Mouse (Mus musculus): ENCODE results near the gene Bmp4.

Bmp4 gene

DNA sequence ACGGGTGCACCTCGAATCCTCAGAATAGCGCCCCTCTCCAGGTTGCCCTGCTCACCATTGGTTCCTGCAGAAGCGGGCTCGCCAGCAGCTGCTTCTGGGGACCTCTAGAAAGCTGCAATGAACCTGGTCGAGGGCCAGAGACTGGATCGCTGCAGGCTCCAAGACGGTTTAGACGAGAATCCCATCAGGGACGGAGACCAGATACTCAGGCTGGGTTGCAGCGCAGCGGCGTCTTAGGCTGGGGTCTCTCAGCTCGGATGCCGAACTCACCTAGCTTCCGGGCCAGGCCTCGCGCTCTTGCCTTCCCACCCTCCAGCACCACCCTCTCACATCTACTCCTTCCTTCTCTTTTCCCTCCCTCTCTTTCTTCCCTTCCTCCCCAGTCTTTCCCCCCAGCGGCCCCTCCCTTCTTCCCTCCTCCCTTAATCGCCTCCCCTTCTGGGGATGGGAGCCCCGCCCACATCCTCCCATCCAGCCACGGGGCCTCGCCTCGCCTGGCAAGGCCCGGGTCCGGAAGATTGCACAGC is at the start of gene Bmp4:
Gene Bmp4 (minus strand): TSS at position 421 of the 527 bp plus-strand sequence.
- no peak for DNase-seq

DNA sequence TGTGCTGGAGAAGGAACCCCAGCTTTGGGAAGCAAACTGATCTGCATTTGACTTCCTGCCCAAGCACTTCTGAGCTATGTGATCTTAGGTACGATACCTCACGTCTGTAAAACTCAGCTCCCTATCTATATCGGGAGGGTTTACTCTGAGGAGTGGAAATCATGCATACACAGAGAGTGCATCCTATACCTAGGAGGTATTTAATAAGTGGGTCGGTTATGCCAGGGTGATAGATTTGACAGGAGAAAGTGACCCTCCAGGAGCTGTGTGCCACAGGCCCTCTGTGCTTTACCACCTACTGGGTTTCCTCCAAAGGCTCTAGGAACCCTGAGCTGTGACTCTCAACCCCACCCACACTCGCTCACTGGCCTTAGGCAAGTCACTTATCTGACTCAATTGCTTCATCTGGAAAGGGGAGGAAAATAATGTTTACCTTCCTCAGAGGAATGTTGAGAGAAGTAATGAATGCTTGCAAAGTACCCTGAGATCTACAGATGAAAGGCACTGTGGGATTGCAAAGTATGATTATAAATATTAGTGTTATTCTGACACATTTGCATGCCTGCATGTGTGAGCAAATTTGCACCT is 49.1 kb upstream of the Bmp4 start:
- no peak for DNase-seq

DNA sequence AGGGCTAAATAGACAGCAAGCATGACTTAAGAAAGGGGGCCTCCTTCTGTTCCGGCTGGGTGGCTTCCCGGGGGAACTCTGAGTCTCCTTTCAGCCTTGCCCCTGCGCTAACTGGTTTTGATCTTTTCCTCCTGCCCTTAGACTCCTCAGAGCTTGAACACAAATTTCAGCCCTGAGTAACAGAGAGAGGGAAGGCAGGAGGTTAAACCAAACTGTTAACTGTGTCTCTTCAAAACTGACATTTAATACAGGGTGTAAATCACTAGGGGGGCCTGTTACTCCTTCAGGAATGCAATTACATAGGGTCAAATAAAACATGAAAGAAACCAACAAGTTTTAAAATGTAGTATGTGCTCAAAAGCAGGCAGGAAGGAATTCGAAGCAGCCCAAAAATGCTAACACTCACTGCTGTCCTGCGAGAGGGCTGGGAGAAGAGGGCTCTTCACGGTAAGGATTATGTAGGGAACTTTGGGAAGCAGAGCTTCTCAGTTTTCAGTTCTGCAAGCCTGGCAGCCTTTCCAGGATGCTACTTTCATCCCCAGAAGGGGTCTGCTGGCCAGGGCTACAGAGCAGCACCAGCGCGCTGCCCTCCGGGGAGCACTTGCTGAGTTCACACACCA is 46.1 kb upstream of the Bmp4 start:
- no peak for DNase-seq

DNA sequence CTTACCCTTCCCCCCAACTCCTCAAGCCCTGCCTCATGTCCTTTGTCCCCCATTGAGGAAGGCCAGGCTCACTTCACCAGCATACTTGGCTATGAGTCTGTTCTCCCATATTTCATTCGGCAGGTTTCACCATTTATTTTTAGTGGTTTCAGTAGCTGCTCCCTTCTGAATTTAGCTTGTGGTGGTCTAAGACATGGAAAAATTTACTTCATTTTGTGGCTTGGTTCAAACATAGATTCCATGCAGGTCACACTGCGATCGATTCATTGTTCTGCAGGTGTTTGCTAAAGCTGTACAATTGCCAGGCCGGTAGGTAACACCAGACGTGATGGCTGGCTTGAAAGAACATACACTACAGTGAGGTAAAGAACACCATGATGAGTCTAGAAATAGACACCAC is 39.8 kb upstream of the Bmp4 start:
- no peak for DNase-seq

DNA sequence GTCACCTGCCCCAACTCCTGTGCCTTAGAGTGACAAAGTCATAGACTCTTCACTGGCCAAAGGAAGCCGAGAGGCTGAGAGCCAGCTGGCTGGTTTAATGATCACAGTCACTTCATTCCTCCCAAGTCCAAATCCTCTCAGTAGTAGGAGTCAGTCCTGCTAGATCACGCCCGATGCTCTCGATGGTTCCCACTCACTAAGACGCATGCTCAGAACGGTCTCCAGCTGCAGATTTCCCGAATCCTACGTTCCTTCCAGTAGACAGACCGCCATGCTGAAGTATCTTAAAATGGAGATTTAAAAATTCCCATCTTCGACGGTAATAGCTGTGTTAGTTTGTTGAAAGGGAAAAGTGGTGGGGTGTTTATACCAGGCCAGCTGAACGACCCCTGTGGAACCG is 36.8 kb upstream of the Bmp4 start:
- DNase-seq: no peak

DNA sequence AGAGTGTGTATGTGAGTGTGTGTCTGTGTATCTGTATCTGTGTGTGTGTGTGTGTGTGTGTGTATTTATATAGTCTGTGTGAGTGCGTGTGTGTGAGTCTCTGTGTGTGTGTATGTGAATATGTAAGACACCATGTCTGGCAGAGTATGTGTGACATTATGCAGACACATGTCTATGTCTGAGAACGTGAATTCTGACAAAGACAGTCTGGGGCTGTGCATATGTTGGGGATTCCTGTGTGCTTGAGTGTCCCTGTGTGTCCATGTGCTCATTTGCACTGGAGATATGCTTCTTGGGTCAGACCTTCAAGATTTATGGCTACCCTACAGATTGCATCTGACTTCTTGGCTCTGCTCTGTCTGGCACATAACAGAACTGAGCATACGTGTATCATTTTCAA is 31.4 kb upstream of the Bmp4 start:
- DNase-seq: no peak

DNA sequence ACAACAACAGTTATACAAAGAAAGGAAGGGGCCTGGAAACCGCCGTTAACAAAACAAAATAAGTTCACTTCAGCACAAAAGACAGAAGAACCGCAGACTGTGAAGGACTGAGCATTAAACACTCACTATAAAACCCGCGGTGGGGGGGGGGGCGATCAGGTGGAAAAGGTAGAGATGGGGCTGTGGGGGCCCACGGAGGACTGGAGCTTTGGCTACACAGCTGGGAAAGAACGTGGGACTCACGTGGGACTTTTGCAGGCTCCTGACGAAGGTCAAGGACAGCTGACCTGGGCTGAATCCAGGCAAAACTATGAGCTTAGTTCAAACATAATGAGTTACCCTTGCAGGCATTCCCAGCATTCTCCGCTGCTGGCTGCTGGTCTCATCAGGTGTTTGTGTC is 28.8 kb upstream of the Bmp4 start:
- DNase-seq: no peak

DNA sequence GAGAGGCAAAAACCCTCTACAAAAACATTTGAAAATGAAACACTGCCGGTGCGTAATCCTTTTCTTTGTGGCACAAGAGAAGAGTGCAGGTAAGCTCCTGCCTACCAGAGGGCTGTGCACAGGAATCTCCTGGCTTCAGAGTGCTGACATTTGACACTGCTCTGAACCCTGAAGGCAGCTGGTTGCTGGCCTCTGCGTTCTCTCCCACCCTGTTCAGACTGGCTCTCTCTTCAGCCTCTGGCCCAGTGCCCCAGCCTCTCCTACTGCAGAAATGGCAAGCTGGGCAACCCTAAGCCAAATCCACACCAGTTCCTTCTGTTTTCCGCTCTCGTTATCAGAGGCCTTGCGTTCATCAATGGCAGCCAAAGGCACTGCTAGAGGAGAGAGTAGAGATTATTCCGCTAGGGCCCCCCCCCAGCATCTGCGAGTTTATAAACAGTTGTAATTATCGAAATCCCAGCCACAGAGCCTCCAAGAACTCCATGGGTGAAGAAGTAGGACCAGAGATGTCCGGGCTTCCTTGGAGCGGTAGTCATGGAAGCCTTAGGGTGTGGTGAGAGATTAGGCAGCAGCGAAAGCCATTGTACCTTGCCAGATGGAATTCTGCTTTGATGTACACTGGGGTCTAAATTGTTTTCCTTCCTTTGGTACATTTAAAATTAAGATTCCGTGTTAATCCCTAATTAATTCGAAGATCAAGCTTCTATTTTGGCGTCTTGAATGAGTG is 28.1 kb upstream of the Bmp4 start:
- no peak for DNase-seq

DNA sequence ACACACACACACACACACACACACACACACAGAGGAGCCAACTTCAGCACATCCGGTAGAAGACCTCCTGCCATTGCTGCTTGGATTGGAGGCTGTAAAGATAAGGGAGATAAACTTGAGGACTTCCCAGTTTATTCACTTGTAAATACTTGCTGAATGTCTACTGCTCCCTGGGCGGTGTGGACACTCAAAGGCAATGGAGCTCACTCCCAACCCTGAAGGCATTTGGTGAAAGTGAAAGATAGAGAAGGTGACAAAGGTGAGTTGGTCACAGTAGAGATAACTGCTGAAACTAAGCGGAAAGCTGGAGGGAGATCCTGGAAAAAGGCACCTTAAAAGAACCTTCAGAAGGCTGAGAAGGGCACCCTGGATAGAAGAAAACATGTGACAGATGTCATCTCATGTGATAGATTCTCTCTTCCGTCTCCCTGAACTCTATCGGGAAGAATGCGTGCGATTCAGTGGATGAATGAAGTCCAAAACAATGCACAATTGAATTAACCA is 22.1 kb upstream of the Bmp4 start:
- DNase-seq: no peak

DNA sequence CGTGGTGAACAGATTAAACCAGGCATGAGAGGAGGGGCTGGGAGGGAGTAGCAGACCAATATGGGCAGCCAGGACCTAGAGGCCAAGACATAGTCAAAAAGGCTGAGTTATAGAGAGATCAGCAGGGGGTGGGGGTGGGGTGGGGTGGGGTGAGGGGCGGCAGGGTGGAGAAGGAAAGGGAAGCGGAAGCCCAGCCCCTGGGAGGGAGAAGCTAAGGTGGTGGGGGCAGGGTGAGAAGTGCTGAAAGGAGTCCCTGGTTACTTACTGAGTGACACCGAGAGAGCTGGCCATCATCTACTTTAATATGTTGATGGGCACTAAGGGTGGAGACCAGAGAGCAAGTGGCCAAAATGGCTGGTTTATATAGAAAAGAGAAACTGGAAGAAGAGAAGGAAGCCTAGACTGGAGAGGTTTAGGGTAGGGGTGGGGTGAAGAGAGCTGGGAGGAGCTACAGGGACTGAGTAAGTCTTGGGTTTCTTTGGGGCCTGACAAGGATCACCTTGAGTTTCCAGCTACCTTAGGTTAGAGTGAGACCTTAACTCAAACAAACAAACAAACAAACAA is 20.2 kb upstream of the Bmp4 start:
- no peak for DNase-seq

DNA sequence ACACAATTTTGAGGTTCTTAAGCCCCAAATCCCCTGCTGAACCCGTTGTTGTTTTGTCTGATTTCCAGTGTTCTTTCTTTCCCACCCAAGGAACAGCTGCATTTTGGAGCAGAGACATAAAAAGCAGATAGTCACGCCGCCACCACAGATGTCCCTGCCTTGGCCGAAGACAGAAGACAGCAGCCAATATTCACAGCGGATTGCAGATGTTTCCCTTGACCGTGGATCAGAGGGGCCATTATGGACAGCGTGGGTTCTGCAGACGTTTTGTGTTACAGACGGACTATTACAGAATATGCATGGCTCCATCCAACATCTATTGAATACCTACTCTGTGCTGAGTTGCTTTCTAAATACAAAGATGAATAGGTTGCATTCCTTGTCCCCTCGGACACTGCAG is 18.5 kb upstream of the Bmp4 start:
- DNase-seq: no peak

DNA sequence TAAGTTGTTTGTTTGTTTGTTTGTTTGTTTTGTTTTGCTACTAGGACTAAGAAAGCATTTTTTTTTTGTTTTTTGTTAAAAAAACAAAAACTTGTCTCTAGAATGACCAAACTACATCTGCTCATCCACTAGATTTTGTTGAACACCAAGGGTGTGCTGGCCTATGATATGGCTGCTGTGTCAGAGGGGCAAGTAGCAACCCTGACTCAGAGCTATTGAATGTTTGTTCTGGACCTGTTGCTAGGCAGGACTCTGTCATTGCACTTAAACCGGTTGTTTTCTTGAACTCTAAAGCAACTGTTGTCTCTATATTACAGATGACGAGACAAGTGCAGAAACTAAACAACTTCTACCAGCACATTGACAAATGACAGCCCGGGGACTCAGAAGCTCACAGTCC is 17.9 kb upstream of the Bmp4 start:
- no peak for DNase-seq

DNA sequence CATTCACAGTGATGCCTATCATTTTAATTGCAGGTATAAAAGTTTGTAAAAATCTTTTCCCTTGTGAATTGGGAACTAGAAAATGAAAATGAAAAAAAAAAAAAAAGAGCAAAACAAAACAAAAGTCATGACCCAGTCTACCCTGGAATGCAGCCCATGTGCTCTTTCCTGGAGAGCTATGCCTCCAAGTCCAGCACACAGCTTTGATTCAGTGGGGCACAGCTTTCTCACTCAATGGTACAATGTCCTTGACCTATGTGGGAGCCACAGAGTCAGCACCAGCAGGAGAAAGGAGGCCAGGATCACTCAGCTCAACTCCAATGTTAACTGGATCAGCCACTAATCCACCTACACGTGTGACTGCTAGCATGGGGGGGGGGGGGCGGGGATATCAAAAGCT is 9.5 kb upstream of the Bmp4 start:
- DNase-seq: no peak

DNA sequence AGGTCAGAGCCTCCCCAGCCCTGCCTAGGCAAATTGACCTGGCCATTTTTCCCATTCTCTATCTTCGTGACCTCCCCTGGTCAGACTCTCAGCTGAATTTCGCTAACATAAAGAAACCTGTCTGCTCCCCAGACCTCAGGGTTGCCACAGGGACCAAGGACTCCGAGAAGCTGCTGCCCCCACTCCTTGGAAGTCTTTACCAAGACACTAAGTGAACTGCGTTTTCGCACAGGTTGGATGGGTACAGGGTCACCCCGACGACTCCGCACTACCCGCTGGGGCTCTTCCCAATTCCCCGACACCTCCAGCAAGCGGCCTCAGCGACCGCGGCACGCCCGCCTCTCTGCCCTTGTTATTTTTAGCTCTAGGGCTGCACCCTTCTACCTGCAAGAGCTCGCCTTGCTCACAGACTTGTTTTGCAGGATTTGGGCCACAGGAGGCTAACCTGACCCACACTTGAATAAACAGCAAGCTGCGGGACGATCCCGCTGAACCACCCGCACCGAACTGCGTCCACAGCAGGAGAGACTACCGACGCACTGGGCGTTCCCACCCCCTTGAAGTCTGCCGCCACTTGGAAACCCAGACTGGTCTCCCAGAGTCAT is 7.7 kb upstream of the Bmp4 start:
- DNase-seq: no peak

DNA sequence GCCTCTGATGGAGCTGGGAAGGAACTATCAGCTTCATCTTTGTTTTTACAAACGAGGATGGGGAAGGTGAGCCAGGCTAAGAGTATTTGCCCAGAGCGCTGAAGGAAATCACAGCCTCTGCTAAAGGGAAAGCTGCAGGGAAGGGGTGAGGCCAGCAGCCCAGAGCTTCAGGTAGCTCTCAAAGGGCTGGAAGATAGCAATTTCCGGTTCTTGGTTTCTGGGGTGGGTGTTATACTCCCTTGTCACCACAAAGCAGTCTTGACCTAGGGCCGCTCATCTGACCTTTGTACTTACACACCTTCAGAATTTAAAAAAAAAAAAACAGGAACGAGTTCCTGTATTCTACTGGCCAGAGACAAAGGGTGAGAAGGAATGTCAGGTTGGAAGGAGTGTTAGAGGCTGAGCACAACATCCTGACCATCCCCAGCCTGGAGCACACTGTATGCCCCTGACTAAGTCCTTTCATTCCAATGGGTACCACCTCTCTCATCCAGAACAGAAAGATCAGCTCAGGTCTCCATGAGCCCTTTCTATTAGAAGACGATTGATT is 1.2 kb upstream of the Bmp4 start:
- DNase-seq: no peak

DNA sequence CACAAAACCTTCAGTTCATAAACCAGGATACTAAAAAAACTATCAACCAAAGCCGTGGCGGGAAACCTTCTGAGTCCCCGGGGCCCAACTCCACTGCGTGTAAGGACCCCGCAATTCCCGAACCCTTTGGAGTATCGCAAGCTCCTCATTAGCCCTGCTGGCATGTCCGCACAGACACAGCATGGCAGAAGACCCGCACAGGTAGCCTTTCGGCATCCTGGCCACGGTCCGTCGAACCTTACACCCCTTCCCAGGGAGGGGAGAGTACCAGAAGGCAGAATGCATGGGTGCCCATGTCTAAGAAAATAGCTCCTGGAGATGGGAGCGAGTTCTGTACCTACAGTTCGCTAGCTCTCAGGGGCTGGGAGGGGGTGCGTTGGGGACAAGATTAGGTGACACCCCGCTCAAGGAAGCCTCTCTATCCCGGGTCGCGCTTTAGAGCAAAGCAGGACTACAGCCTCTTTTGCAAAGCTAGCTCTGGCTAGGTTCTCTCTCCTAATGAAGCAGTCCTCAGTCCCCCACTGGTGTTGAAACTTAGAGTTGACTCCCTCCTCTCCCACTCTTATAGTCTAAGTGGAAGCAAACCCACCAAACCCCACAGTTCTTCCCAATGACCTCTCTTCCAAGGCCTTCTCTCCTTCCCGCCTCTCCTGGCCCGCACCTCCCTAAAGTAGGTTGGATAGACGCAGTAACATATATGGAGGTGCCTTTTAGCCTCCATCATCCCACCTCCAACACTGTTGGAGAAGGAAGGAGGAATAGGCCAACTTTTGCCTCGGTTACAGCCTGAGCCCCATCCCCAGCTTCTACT is 826 bp downstream of the Bmp4 start:
- no peak for DNase-seq

DNA sequence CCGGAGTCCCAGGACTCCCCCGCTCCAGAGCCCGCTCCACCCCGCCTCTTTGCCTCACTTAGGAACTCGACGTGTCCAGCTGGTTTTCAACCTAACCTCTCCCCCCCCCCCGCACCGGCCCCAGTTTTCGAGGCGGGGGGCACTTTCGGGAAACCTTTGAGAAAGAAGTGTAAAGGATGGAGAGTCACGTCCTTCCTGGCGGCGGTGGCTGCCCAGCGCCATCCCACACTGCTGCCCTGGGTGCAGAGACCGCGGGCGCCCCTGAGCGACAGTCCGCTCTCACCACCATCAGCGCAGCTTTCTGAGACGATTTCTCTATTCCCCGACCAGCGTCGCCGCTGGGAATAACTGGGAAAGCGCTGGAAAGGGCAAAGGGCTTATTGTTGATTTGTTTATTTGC is 1.8 kb downstream of the Bmp4 start:
- DNase-seq: no peak

DNA sequence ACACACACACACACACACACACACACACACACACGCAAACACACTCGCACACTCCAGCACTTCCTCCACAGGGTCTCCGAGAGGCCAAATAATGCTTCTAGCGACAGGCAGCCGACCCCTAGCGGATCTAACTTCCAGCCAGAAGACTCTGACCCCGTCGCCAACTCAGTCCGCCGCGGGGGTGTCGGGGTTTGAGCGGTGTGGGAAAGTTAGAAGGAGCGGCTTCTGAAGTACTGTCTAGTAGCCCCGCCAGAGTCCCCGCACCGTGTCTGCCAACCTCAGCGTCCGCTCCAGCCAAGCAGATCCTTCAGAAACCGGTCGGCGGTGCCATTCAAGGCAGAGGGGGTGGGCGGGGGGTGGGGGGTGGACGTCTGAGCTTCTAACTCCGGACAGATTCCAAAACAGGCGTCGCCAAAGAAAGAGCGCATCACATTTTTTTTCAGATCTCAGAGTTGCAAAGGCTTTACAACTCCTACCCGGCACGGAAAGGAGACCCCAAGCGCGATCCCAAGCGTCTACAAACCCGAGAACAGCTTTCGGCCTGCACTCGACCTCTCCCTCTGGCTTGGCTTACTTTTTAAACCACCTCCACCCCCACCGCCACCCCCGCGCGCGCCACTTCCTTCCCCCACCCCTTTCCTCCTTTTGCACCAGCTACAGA is 2.5 kb downstream of the Bmp4 start:
- DNase-seq: no peak

DNA sequence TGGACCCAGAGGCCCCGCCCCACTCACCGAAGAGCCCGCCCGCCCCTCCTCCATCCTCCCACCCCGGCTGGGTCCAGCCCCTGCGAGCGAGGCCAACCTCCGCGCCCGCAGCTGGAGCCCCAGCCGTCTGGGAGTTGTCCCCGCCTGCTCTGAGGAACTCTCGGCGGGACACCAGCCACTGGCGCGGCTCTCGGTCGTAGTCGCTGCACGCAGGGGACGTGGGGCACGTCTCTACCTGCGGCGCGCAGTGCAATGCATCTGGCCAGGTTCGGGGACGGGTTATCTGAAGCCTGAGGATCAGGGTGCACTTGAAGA is 3.2 kb downstream of the Bmp4 start:
- DNase-seq: no peak

DNA sequence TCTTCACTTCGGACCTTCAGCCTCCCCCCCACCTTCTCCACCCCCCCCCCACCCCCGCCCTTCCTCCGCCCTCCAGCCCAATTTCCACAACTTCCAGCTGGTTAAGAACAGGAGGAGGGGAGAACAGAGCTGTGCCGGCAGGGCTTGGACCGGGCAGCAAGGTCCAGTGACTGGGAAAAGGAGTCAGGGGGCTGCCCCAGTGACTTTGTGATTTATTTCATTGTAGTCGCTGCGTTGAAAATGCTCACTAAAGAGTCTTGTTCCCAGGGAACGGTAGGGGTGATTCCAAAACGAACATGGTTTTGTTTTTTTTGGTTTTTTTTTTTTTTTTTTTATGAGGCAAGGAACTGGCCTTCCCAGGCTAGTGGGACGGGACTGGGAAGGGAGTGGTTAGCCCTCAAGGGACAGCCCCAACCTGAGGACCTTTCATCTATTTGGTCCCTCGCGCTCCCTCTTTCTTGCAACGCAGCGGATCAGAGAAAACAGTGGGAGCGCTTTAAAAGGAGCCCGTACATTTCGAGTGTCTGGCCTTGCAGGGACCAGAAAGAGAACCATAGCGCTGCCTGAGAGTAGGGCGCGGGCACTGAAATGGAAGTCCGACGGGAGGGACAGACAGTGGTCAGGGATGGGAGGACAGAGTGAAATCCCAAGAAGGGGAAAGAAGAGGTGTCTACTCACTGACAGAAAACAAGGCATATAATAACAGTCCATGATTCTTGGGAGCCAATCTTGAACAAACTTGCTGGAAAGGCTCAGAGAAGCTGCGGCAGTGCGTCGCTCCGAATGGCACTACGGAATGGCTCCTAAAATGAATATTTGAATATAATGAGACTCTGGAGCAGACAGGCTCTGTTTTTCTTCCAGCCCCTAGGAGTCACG is 3.8 kb downstream of the Bmp4 start:
- no peak for DNase-seq

Measured in right cerebral cortex, adult 18-20 months (tissue).